Mouse (Mus musculus) hindbrain, embryonic 11.5 days (tissue): ENCODE results near the gene Cenpa. TPM values are rescaled to one million over a fixed set of nuclear protein-coding genes. Genes with fewer than 3 reads are reported as not detected.
A peak's percentile ranks its signal among the peaks of the same experiment; 100 is the strongest.
"Not testable (repeated sequence)": the region's sequence is repeated elsewhere in the genome, so short reads cannot be mapped to it uniquely, and the experiment has no call there.

Experiments used
- ATAC-seq: fragments of 200-750 bp; cut with Nextera tagmentation; 2 replicates; pipeline ENCODE4 v1.8.0; 2017; ENCODE audit warnings: mild to moderate bottlenecking, moderate TSS enrichment, moderate library complexity; ENCODE audit not compliant: low FRiP score
- DNase-seq: peaks from one replicate; pipeline ENCODE4 v3.0.0-alpha.2; 2015; ENCODE audit warnings: low spot score
- H3K27ac ChIP-seq: fragments of 300-500 bp; sonication (generic); 2 replicates; pipeline ENCODE4 v1.5.1; 2014; ENCODE audit warnings: mild to moderate bottlenecking, low read depth, low read length
- H3K27me3 ChIP-seq: fragments of 300-500 bp; sonication (generic); 2 replicates; pipeline ENCODE4 v1.6.1; 2014; ENCODE audit warnings: mild to moderate bottlenecking, low read length, moderate library complexity, mixed read lengths; ENCODE audit not compliant: control insufficient read depth, insufficient read depth
- H3K36me3 ChIP-seq: fragments of 300-500 bp; sonication (generic); 2 replicates; pipeline ENCODE4 v1.6.1; 2014; ENCODE audit warnings: mild to moderate bottlenecking, low read length, moderate library complexity, mixed read lengths; ENCODE audit not compliant: control insufficient read depth, insufficient read depth
- H3K4me1 ChIP-seq: fragments of 300-500 bp; sonication (generic); replicated peaks from 2 replicates; pipeline ENCODE4 v1.6.1; 2014; ENCODE audit warnings: low read length, mixed read lengths; ENCODE audit not compliant: control insufficient read depth, insufficient read depth
- H3K4me2 ChIP-seq: fragments of 300-500 bp; sonication (generic); replicated peaks from 2 replicates; pipeline ENCODE4 v1.6.1; 2014; ENCODE audit warnings: mild to moderate bottlenecking, low read depth, low read length
- H3K4me3 ChIP-seq: fragments of 300-500 bp; sonication (generic); 2 replicates; pipeline ENCODE4 v1.5.1; 2014; ENCODE audit warnings: low read depth, low read length
- H3K9ac ChIP-seq: fragments of 300-500 bp; sonication (generic); 2 replicates; pipeline ENCODE4 v1.6.1; 2014; ENCODE audit warnings: low read depth, low read length
- H3K9me3 ChIP-seq: fragments of 300-500 bp; sonication (generic); 2 replicates; pipeline ENCODE4 v1.6.1; 2016; ENCODE audit warnings: low read length; ENCODE audit not compliant: control insufficient read depth
- WGBS: fragments of 180-500 bp; shearing (Covaris S2); extraction: QIAGEN DNeasy Blood & Tissue Kit; methylation state at CpG from one replicate; pipeline ENCODE4 v1.1.7; 2014; 5-methylcytosine and 5-hydroxymethylcytosine counted together
- polyA plus RNA-seq: library from polyadenylated mRNA; unstranded; fragments of >200 nt; fragmentation: Nextera tagmentation; extraction: Ambion mirVana; gene quantifications from 2 replicates; pipeline ENCODE4 v1.2.1, GENCODE M21; 2014

Gene Cenpa
- polyA plus RNA-seq, 1 experiment from 2014 or later: 324 TPM

DNA sequence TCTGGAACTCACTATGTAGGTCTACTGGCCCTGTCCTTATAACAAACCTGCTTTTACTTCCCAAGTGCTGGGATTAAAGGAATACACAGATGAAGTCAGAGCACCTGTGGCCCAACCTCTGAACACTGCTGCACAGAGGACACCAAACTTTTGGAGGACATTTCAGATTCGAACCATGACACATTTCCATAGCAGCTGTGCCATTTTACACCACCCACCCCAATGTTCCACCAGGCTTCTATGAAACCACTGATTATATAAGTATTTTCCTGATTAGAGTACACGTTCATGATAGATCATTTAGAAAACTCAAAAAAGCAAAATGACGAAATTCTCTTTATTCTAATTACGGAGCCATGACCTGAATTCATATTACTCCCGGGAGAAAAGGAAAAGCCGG lies 609 bp upstream of the Cenpa start:
- Histone ChIP-seq H3K4me2 (peak overlapping the region; percentile 51), H3K36me3 (no peaks in the 10 kb centered on the region; the same call in 1 of the 2 replicates), H3K27me3 (no peaks in the 10 kb centered on the region), H3K4me3 (peak overlapping the region; percentile 75; the same call in 1 of the 2 replicates), H3K4me1 (peaks cover 3% of the 10 kb centered on the region), H3K9ac (peak overlapping the region; percentile 56; the same call in 1 of the 2 replicates), H3K9me3 (no peaks in the 10 kb centered on the region), H3K27ac (no peak overlapping the region)
- DNase-seq (no peak), ATAC-seq (no peak)
- WGBS: 71% methylated on average over 6 of the region's 6 CpGs

- H3K27ac ChIP-seq: no peak overlapping the region
- under 1% methylated on average over 13 of the region's 13 CpGs for WGBS
- H3K4me1 ChIP-seq: peaks cover 3% of the 10 kb centered on the region
- peak overlapping the region; percentile 51 for H3K4me2 ChIP-seq
- H3K9ac ChIP-seq: peak overlapping the region; percentile 68
- peak overlapping the region; percentile 75 for H3K4me3 ChIP-seq
- H3K27me3 ChIP-seq: no peaks in the 10 kb centered on the region
- ATAC-seq: no peak
- peak; percentile 21 for DNase-seq
- H3K36me3 ChIP-seq: no peaks in the 10 kb centered on the region; the same call in 1 of the 2 replicates
- no peaks in the 10 kb centered on the region for H3K9me3 ChIP-seq
Observed at GRCm38 (mm10) chr5:30667215-30667614, 638 bp downstream of the Cenpa start.

DNA sequence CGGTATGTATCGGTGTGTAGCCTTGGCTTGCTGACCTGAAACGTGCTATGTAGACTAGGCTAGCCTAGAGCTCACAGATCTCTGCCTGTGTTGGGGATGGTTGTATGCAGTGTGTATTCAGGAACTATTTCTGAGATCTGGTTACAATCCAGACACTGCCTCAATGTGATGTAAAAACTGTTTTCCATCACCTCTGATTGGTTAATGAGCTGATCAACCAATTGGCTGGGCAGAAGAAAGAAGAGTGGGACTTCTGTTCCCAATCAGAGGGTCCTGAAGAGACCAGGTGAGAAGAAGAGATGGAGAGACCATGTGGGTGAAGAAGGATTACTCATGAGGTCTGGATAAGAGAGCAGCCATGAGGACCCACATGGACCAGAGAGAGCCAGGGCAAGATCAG lies 1.1 kb downstream of the Cenpa start:
- no peaks in the 10 kb centered on the region for H3K9me3 ChIP-seq
- no peaks in the 10 kb centered on the region; the same call in 1 of the 2 replicates for H3K36me3 ChIP-seq
- no peaks in the 10 kb centered on the region for H3K27me3 ChIP-seq
- H3K4me1 ChIP-seq: peaks cover 3% of the 10 kb centered on the region
- peak overlapping the region; percentile 75 for H3K4me3 ChIP-seq
- DNase-seq (peak; percentile 18), ATAC-seq (no peak)
- H3K9ac ChIP-seq: peak overlapping the region; percentile 68
- 15% methylated on average over 3 of the region's 3 CpGs for WGBS
- H3K4me2 ChIP-seq: peak overlapping the region; percentile 51
- H3K27ac ChIP-seq: no peak overlapping the region

- H3K4me2 ChIP-seq: peak overlapping the region; percentile 51; the same call in 1 of the 2 replicates
- H3K4me3 ChIP-seq: no peak overlapping the region
- no peak overlapping the region for H3K9ac ChIP-seq
- DNase-seq: no peak
- no peak for ATAC-seq
- no peaks in the 10 kb centered on the region for H3K9me3 ChIP-seq
- H3K27me3 ChIP-seq: no peaks in the 10 kb centered on the region
- peaks cover 3% of the 10 kb centered on the region for H3K4me1 ChIP-seq
- no peaks in the 10 kb centered on the region; the same call in 1 of the 2 replicates for H3K36me3 ChIP-seq
- 92% methylated on average over 9 of the region's 9 CpGs for WGBS
- H3K27ac ChIP-seq: no peak overlapping the region
Observed at GRCm38 (mm10) chr5:30668637-30669495, 2.3 kb downstream of the Cenpa start.

DNA sequence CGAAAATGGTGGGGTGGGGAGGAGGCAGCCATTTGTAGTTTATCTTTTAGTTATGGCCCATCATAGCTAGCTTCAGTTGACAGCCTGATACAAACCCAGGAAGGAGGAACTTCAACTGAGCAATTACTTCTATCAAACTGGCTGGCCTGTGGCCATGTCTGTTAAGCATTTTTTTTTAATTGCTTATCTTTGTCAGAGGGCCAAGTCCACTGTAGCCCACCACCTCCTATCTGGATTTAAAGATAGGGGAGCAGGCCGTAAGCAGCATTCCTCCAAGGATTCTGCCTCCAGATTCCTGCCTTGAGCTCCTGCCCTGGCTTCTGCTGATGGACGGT lies 2.9 kb downstream of the Cenpa start:
- Histone ChIP-seq H3K4me1 (peaks cover 3% of the 10 kb centered on the region), H3K9me3 (no peaks in the 10 kb centered on the region), H3K9ac (no peak overlapping the region), H3K27me3 (no peaks in the 10 kb centered on the region), H3K4me3 (no peak overlapping the region), H3K4me2 (no peak overlapping the region), H3K36me3 (no peaks in the 10 kb centered on the region; the same call in 1 of the 2 replicates), H3K27ac (no peak overlapping the region)
- DNase-seq: no peak
- ATAC-seq: no peak
- WGBS: 95% methylated on average over 3 of the region's 3 CpGs

GRCm38 (mm10) chr5:30670091-30670490 lies 3.5 kb downstream of the Cenpa start:
- WGBS: 93% methylated on average over 7 of the region's 7 CpGs
- Histone ChIP-seq H3K4me1 (peaks cover 3% of the 10 kb centered on the region), H3K4me3 (no peak overlapping the region), H3K27me3 (no peaks in the 10 kb centered on the region), H3K9me3 (no peaks in the 10 kb centered on the region), H3K36me3 (peaks cover under 1% of the 10 kb centered on the region; the same call in 1 of the 2 replicates), H3K27ac (no peak overlapping the region), H3K9ac (no peak overlapping the region), H3K4me2 (no peak overlapping the region)
- DNase-seq (no peak), ATAC-seq (no peak)

GRCm38 (mm10) chr5:30674001-30674400 lies 7.4 kb downstream of the Cenpa start:
- DNase-seq (no peak), ATAC-seq (no peak)
- Histone ChIP-seq H3K4me1 (no peaks in the 10 kb centered on the region), H3K36me3 (peaks cover 4% of the 10 kb centered on the region; the same call in 1 of the 2 replicates), H3K9me3 (no peaks in the 10 kb centered on the region), H3K9ac (no peak overlapping the region), H3K4me3 (no peak overlapping the region), H3K27me3 (no peaks in the 10 kb centered on the region), H3K27ac (no peak overlapping the region), H3K4me2 (no peak overlapping the region)
- 84% methylated on average over 7 of the region's 7 CpGs for WGBS

DNA sequence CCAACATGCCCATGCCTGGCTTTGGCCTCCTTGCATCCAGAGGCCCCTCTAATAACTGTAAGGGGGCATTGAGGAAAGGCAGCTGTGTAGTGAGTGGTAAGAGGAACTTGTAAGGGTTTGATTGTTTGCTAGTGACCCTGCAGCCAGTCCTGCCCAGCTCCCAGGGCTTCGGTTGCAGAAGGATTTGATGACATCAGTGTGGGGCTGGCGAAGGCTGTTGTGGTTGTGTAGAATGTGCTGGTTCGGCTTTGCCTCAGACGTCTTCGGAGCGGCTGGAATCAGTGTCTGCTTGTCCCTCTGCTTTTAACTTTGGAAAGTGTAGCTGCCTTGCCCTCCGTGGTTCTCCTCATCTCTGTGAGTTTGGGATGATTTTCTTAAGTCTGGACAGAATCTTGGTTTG lies 10.2 kb downstream of the Cenpa start:
- H3K27me3 ChIP-seq: no peaks in the 10 kb centered on the region
- DNase-seq: no peak
- no peaks in the 10 kb centered on the region for H3K9me3 ChIP-seq
- 87% methylated on average over 7 of the region's 7 CpGs for WGBS
- H3K36me3 ChIP-seq: 0 out of 2 replicates have a peak, but pooled peaks cover 4% of the 10 kb centered on the region
- H3K4me3 ChIP-seq: no peak overlapping the region
- no peaks in the 10 kb centered on the region for H3K4me1 ChIP-seq
- no peak overlapping the region for H3K27ac ChIP-seq
- H3K4me2 ChIP-seq: no peak overlapping the region
- no peak overlapping the region for H3K9ac ChIP-seq
- ATAC-seq: no peak

DNA sequence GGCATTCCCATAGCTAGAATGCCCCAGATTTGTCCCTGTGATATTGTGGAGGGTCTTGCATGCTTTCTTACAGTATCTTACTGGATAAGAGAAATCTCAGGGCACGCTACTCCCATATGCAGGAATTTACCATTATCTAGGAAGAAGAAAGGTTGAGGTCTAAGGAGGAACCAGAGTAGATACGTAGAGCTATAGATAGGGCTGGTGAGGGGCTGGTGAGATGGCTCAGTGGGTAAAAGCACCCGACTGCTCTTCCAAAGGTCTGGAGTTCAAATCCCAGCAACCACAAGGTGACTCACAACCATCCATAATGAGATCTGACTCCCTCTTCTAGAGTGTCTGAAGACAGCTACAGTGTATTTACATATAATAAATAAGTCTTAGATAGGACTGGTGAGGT lies 11.5 kb downstream of the Cenpa start:
- not testable (repeated sequence) for H3K4me3 ChIP-seq, H3K9ac ChIP-seq, H3K4me1 ChIP-seq, H3K4me2 ChIP-seq, DNase-seq, H3K27ac ChIP-seq, ATAC-seq, H3K27me3 ChIP-seq, H3K9me3 ChIP-seq, H3K36me3 ChIP-seq
- WGBS: 97% methylated on average over 3 of the region's 3 CpGs
